Mouse (Mus musculus) hematopoietic multipotent progenitor cell, adult 10-12 weeks (in vitro differentiated cells): Measurements from ENCODE around the gene 1700011M02Rik. TPM values are rescaled to one million over a fixed set of nuclear protein-coding genes. Genes with fewer than 3 reads are reported as not detected.

Source experiments
- polyA plus RNA-seq: library from polyadenylated mRNA; stranded (reverse); fragments of >175 nt; gene quantifications from 2 replicates; pipeline ENCODE4 v1.2.3, GENCODE M21; 2012; ENCODE audit warnings: low replicate concordance

The 1700011M02Rik gene
- polyA plus RNA-seq: not detected in 2 replicates

DNA sequence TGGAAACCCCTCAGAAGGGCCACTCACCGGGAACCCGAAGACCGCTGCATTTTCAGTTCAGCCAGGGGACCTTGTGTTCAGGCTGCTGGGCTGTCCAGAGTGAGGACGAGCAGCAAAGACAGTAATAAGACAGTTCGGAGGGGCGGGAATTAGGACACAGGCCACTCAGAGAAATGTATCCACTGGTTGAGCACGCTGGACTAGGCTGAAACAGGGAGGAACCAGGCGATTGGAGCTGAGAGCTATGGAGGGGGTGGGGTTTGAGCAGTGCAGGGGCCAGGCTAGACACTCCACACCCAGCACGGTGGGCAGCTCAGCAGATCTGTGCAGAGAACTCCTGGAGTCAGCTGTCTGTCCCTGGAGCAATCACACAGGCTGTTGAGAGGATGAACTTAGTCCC lies at the start of gene 1700011M02Rik, which contains the start of gene Dmrtc1a:
1700011M02Rik (plus strand) TSS at position 319 of the 400 bp plus-strand sequence.
Dmrtc1a (minus strand) TSS at position 101 of the 400 bp plus-strand sequence.

DNA sequence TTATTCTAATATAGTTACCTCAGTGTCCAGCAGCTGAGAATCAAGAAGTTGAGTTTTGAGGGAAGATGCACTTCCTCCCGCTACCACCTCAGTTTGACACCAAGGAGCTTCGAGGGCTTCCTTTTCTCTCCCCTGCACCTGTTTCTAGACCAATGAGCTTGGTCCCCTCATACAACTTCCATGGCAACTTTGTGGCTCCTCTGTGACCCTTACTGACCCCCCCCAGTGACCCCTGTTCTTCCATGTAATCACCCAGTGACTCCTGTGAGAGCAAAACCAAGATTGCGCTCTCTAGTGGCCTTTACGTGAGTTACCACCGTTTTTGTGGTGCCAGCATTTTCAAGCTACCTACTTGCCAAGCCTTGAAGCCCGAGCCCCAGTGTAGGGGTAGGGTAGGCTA lies 40.8 kb upstream of the 1700011M02Rik start, which contains the start of gene 1700031F05Rik:
1700031F05Rik (minus strand) TSS at position 101 of the 400 bp plus-strand sequence.

DNA sequence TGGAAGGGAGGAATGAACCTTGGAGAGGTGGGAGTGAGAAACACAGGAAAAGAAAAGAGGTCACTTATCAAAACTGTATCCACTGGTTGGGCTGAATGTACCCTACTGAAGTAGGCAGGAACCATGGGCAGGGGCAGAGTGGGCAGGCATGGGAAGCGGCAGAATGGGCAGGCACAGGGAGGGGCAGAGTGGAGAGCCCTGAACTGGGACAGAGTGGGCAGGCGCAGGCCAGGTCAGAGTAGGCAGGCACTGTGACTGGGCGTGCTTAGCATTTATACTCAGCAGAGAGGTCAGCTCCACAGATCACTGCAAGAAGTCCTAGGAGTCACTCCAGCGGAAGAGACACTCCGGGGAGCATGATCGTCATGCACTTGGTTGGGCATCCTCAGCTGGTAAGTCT lies 19.4 kb downstream of the 1700011M02Rik start, which contains the start of gene 1700018G05Rik:
1700018G05Rik (plus strand) TSS at position 301 of the 400 bp plus-strand sequence.

Other genes with a start within 250 kb of the 1700011M02Rik start
- gene Gm3880, start 221.9 kb upstream of the 1700011M02Rik start, polyA plus RNA-seq: not detected in 2 replicates
- gene Gm9112, start 201.3 kb upstream of the 1700011M02Rik start, polyA plus RNA-seq: not detected in 2 replicates
- not detected in 2 replicates for gene Dmrtc1b, start 201.0 kb upstream of the 1700011M02Rik start, polyA plus RNA-seq
- gene Dmrtc1c1, start 105.9 kb upstream of the 1700011M02Rik start, polyA plus RNA-seq: not detected in 2 replicates
- gene Dmrtc1c2, start 54.3 kb upstream of the 1700011M02Rik start, polyA plus RNA-seq: not detected in 2 replicates
- not detected in 2 replicates for gene 1700031F05Rik, start 40.9 kb upstream of the 1700011M02Rik start, polyA plus RNA-seq
- not detected in 2 replicates for gene Dmrtc1a, start 218 bp upstream of the 1700011M02Rik start, polyA plus RNA-seq
- not detected in 2 replicates for gene 1700018G05Rik, start 19.5 kb downstream of the 1700011M02Rik start, polyA plus RNA-seq